Mouse (Mus musculus) intestine, postnatal 0 days (tissue): ENCODE measurements around the gene Rtn1. TPM values are rescaled to one million over a fixed set of nuclear protein-coding genes. Genes with fewer than 3 reads are reported as not detected.

ENCODE experiments used
- ATAC-seq: fragments of 200-750 bp; cut with Nextera tagmentation; 2 replicates; pipeline ENCODE4 v1.8.0; 2017; ENCODE audit warnings: mild to moderate bottlenecking, moderate TSS enrichment, moderate library complexity
- H3K27ac ChIP-seq: fragments of 300-500 bp; sonication (generic); 2 replicates; pipeline ENCODE4 v1.5.1; 2014; ENCODE audit warnings: mild to moderate bottlenecking, low read depth, low read length, moderate library complexity
- H3K27me3 ChIP-seq: fragments of 300-500 bp; sonication (generic); replicated peaks from 2 replicates; pipeline ENCODE4 v1.6.1; 2014; ENCODE audit warnings: low read length, mixed read lengths; ENCODE audit not compliant: control insufficient read depth, insufficient read depth
- H3K36me3 ChIP-seq: fragments of 300-500 bp; sonication (generic); 2 replicates; pipeline ENCODE4 v1.6.1; 2014; ENCODE audit warnings: mild to moderate bottlenecking, moderate library complexity; ENCODE audit not compliant: control insufficient read depth, insufficient read depth
- H3K4me1 ChIP-seq: fragments of 300-500 bp; sonication (generic); replicated peaks from 2 replicates; pipeline ENCODE4 v1.6.1; 2014; ENCODE audit warnings: antibody characterized with exemption, low read length, mixed read lengths; ENCODE audit not compliant: control insufficient read depth, insufficient read depth
- H3K4me2 ChIP-seq: fragments of 300-500 bp; sonication (generic); replicated peaks from 2 replicates; pipeline ENCODE4 v1.6.1; 2014; ENCODE audit warnings: low read depth, mild to moderate bottlenecking, moderate library complexity
- H3K4me3 ChIP-seq: fragments of 300-500 bp; sonication (generic); 2 replicates; pipeline ENCODE4 v1.5.1; 2014; ENCODE audit warnings: low read depth, low read length
- H3K9ac ChIP-seq: fragments of 300-500 bp; sonication (generic); 2 replicates; pipeline ENCODE4 v1.6.1; 2014; ENCODE audit warnings: mild to moderate bottlenecking, low read depth, low read length
- H3K9me3 ChIP-seq: fragments of 300-500 bp; sonication (generic); 2 replicates; pipeline ENCODE4 v1.6.1; 2016; ENCODE audit warnings: mixed run types; ENCODE audit not compliant: control insufficient read depth
- CTCF ChIP-seq: sonication (generic); IDR thresholded peaks from 2 replicates; pipeline ENCODE4 v1.5.1; 2016; ENCODE audit warnings: low read depth, mild to moderate bottlenecking, control low read depth, antibody characterized with exemption, moderate library complexity
- WGBS: fragments of 180-500 bp; shearing (Covaris S2); extraction: QIAGEN DNeasy Blood & Tissue Kit; methylation state at CpG from one replicate; pipeline ENCODE4 v1.1.7; 2014; 5-methylcytosine and 5-hydroxymethylcytosine counted together
- polyA plus RNA-seq: library from polyadenylated mRNA; unstranded; fragments of >200 nt; fragmentation: Nextera tagmentation; extraction: Ambion mirVana; gene quantifications from 2 replicates; pipeline ENCODE4 v1.2.1, GENCODE M21; 2015

Rtn1 gene
- polyA plus RNA-seq, 1 experiment from 2014 or later, result 55.0 TPM

DNA sequence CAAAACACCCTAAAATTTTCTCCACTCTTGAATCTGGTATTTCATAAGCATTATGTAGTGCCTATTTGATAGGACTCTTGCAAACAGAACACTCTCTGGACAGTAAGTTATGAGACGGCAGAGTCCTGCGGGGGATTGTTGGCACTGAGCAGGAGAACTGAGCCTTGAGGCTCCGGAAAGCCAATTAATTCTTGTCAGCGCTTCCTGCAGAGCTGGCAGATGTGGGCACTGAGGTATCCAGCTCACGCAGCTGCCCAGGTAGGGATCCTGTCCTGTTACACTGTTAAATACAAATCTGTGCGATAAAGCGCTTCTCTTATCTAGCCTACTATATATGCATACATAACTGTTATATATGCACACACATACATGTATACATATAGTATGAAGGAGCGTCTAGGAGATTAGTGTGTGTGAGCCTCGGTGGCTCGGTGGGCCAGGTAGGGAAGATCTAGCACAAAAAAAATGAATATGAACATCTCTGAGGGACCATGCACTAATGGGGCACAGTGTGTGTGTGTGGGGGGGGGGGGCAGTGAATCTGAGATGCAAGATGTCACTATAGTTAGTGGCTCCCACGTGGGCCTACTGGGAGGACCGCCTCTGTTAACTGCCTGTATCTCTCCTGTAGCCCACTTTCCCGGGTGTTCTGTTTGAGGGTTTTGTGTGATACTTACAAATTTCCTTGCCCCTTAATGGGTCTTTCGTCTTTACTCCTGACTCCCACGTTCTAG, 93.0 kb downstream of the Rtn1 start:
- no peak for TF ChIP-seq CTCF
- H3K4me1 ChIP-seq, result no peaks in the 10 kb centered on the region

DNA sequence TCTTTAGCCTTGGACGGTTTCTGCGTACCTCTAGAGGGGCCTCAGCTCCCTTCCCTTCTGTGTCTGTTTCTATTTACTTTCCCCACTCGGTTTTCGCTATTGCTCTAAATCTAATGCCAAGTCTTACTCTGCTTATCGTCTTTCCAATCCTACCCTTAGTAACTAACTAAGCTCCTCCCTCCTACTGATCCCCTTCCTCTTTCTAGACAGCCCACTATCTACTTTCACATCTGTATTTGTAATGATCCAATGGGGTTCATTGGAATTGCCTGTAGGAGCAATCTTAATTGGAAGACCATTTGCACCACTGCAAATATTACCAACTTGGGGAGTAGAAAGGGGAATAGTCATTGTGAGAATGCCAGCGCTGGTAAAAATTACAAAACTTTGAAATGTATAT, 98.0 kb downstream of the Rtn1 start:
- no peaks in the 10 kb centered on the region for H3K4me1 ChIP-seq
- H3K36me3 ChIP-seq, result no peaks in the 10 kb centered on the region
- no peak for TF ChIP-seq CTCF
- H3K27ac ChIP-seq, result no peak overlapping the region
- ATAC-seq, result no peak
- no peak overlapping the region for H3K9ac ChIP-seq
- H3K4me3 ChIP-seq, result no peak overlapping the region
- no peak overlapping the region for H3K4me2 ChIP-seq
- WGBS, result 71% methylated on average over 6 of the region's 6 CpGs
- no peaks in the 10 kb centered on the region for H3K27me3 ChIP-seq
- no peaks in the 10 kb centered on the region for H3K9me3 ChIP-seq

More for the DNA sequence above, 93.0 kb downstream of the Rtn1 start:
- H3K27me3 ChIP-seq, result no peaks in the 10 kb centered on the region
- no peaks in the 10 kb centered on the region for H3K36me3 ChIP-seq
- H3K4me3 ChIP-seq, result no peak overlapping the region
- no peak overlapping the region for H3K9ac ChIP-seq
- ATAC-seq, result no peak
- H3K4me2 ChIP-seq, result no peak overlapping the region
- H3K27ac ChIP-seq, result no peak overlapping the region
- WGBS, result 76% methylated on average over 15 of the region's 15 CpGs
- no peaks in the 10 kb centered on the region for H3K9me3 ChIP-seq

DNA sequence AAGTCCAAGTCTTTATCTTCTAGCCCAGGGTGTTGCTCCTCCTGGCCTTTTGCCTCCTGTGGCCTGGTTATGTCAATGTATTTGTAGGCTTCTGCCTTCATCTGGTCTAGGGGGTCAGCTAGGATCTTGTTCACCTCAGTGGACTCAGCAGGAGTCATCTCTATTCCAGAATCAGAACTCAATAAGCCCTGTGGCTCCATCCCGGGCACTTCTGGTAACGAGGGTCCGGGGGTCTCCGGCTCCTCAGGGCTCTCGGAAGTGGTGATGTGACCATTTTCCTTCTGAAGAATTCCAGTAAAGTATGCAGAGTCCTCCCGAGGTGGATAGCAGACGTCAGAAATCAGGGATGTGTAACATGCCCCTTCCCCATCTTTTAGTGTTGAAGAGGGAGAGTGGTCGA, 100.3 kb downstream of the Rtn1 start:
- 88% methylated on average over 8 of the region's 8 CpGs for WGBS
- Histone ChIP-seq H3K4me2 (no peak overlapping the region), H3K36me3 (no peaks in the 10 kb centered on the region), H3K4me1 (no peaks in the 10 kb centered on the region), H3K9me3 (no peaks in the 10 kb centered on the region), H3K27ac (no peak overlapping the region), H3K4me3 (no peak overlapping the region), H3K27me3 (no peaks in the 10 kb centered on the region), H3K9ac (no peak overlapping the region)
- TF ChIP-seq CTCF, result no peak
- no peak for ATAC-seq

DNA sequence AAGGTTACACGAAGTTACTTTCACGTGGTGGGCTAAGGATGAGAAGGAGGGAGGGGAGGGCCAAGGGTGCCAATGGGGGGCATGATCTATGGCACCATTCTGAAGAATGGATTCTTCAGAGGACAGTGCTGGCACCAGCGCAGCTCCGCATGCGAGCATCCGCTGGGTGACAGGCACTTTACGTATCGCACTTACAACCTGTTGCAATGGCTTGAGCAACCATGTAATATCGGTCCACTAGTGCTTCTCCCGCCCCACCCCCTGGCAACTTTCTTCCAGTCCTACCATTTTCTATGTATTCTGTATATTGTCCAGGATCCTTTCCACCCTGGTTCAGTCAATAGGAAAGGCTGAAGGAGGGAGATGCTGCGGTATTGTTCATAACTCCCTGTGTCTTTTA, 102.6 kb downstream of the Rtn1 start:
- H3K9ac ChIP-seq, result no peak overlapping the region
- TF ChIP-seq CTCF, result no peak
- WGBS, result 93% methylated on average over 11 of the region's 11 CpGs
- H3K27ac ChIP-seq, result no peak overlapping the region
- H3K4me2 ChIP-seq, result no peak overlapping the region
- H3K4me1 ChIP-seq, result no peaks in the 10 kb centered on the region
- H3K27me3 ChIP-seq, result no peaks in the 10 kb centered on the region
- no peaks in the 10 kb centered on the region for H3K9me3 ChIP-seq
- no peak overlapping the region for H3K4me3 ChIP-seq
- ATAC-seq, result no peak
- H3K36me3 ChIP-seq, result no peaks in the 10 kb centered on the region

DNA sequence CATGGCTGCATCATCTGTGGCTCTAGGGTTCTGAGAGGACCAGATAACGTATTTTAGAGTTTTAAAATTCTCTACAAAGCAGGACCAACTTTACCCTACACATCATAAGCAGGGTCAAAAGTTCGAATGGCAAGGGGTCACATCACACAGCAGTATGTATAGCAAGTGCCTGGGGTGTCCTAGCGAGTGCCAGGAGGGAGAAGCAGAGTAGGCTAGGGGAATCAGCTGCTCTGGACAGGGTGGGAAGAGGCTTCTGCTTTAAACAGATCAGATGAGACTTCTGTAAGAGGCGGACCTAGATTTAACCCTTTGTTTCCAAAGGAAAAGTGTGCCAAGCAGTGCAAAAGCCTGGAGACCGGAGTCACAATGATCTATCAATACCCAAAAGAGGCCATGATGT, 103.4 kb downstream of the Rtn1 start:
- ATAC-seq, result no peak
- WGBS, result 55% methylated on average over 5 of the region's 5 CpGs
- H3K9ac ChIP-seq, result no peak overlapping the region
- H3K4me3 ChIP-seq, result no peak overlapping the region
- H3K9me3 ChIP-seq, result no peaks in the 10 kb centered on the region
- no peaks in the 10 kb centered on the region for H3K36me3 ChIP-seq
- no peak overlapping the region for H3K4me2 ChIP-seq
- no peaks in the 10 kb centered on the region for H3K4me1 ChIP-seq
- H3K27me3 ChIP-seq, result no peaks in the 10 kb centered on the region
- no peak for TF ChIP-seq CTCF
- H3K27ac ChIP-seq, result no peak overlapping the region

DNA sequence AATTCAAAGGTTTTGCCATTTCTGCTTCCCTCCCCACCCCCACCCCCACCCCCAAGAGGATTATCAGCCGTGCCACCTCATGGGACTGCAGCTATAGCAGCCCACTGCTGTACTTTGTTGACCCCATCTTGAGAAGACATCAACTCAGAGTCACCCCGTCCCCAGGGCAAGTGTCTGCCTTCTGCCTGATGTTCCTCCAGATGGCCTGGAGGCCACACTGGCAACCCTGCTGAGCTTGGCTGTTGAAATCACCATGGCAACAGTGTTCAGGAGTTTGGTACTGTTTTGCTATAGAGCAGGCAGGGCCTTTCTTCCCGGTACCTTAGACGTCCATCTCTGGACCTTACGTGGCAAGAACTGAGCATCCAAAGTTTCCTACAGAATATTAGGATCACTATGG, 103.9 kb downstream of the Rtn1 start:
- Histone ChIP-seq H3K9me3 (no peaks in the 10 kb centered on the region), H3K4me1 (no peaks in the 10 kb centered on the region), H3K36me3 (no peaks in the 10 kb centered on the region), H3K27me3 (no peaks in the 10 kb centered on the region), H3K27ac (no peak overlapping the region), H3K4me2 (no peak overlapping the region), H3K9ac (no peak overlapping the region), H3K4me3 (no peak overlapping the region)
- no peak for TF ChIP-seq CTCF
- no peak for ATAC-seq
- 67% methylated on average over 5 of the region's 5 CpGs for WGBS

DNA sequence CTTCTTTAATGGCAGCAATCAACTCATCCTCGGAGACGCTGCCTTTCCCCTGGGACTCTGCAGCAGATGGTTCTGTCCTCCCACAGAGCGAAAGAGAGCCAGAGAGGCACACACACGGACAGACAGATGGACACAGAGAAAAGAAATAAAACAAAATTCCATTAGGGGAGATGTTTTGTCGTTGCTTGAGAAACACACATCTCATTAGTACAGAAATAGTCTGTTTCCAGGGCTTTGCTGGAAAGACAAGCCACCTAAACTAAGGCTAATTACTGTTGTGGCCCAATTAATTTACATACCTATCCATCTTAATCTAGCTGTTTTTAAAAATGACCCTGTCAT, 104.5 kb downstream of the Rtn1 start:
- Histone ChIP-seq H3K4me3 (no peak overlapping the region), H3K9me3 (no peaks in the 10 kb centered on the region), H3K36me3 (no peaks in the 10 kb centered on the region), H3K4me1 (no peaks in the 10 kb centered on the region), H3K4me2 (no peak overlapping the region), H3K27me3 (no peaks in the 10 kb centered on the region), H3K9ac (no peak overlapping the region), H3K27ac (no peak overlapping the region)
- TF ChIP-seq CTCF, result no peak
- WGBS, result 83% methylated on average over 5 of the region's 5 CpGs
- no peak for ATAC-seq
